ENCODE assay signal across 8 mouse cellular contexts in the genomic region with DNA sequence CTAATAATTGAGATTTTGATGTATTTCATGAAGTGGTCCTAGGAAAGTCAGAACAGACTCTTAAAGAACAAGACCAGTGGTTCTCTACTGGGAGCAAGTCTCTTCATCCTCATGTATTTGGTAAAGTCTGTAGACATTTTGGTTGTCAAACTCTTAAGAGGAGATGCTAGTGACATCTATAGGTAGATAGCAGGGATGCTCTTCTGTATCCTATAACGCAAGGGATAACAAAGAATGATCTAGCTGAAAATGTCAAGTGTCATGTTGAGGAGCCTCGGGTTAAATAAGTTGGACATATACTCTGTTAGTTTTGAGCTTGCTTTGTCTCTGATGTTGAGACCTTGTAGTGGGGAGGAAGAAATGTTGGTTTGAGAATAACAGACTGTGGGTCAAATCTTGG. TPM values are rescaled to one million over a fixed set of nuclear protein-coding genes. Genes with fewer than 3 reads are reported as not detected.
DNase-seq lines count a peak whose midpoint lies in the region; ATAC-seq and TF ChIP-seq lines count a peak whose summit lies in the region.

No protein-coding gene starts in this region.

- no peak for DNase-seq in lung, embryonic 14.5 days
- DNase-seq in lung, postnatal 10 days, result no peak
- no peak for DNase-seq in intestine, embryonic 14.5 days (ENCODE audit: low spot score)
- no peak for DNase-seq in gastrocnemius, adult 18-20 months (ENCODE audit: low spot score)
- no peak for DNase-seq in right cerebral cortex, postnatal 14 days
- DNase-seq in lung, adult 18-20 months, result no peak

- no peaks in the 10 kb centered on the region for H3K27me3 ChIP-seq in lung, embryonic 14.5 days (ENCODE audit: insufficient read depth, low read length)
- H3K27me3 ChIP-seq in intestine, embryonic 14.5 days (replicated peaks; ENCODE audit: control insufficient read depth, insufficient read depth, low read length), result no peaks in the 10 kb centered on the region
- H3K27me3 ChIP-seq in neural tube, embryonic 12.5 days (replicated peaks), result no peaks in the 10 kb centered on the region

- peak overlapping the region; percentile 100 for H3K4me3 ChIP-seq in lung, embryonic 14.5 days (ENCODE audit: low read depth, low read length)
- peak overlapping the region; percentile 87 for H3K4me3 ChIP-seq in brown adipose tissue, adult 24 weeks (ENCODE audit: insufficient read depth, low read depth, low read length)
- peak overlapping the region; percentile 93 for H3K4me3 ChIP-seq in intestine, embryonic 14.5 days (ENCODE audit: low read depth, low read length)
- H3K4me3 ChIP-seq in neural tube, embryonic 12.5 days, result peak overlapping the region; percentile 100

- H3K4me1 ChIP-seq in lung, embryonic 14.5 days (ENCODE audit: insufficient read depth), result peaks cover 19% of the 10 kb centered on the region
- peaks cover 16% of the 10 kb centered on the region for H3K4me1 ChIP-seq in brown adipose tissue, adult 24 weeks (ENCODE audit: control insufficient read depth, insufficient read depth, insufficient read length, low read length)
- peaks cover 28% of the 10 kb centered on the region for H3K4me1 ChIP-seq in intestine, embryonic 14.5 days (replicated peaks; ENCODE audit: control insufficient read depth, insufficient read depth, low read length)
- peaks cover 38% of the 10 kb centered on the region for H3K4me1 ChIP-seq in neural tube, embryonic 12.5 days

- H3K36me3 ChIP-seq in lung, embryonic 14.5 days (ENCODE audit: insufficient read depth), result peaks cover 49% of the 10 kb centered on the region
- peaks cover 49% of the 10 kb centered on the region for H3K36me3 ChIP-seq in intestine, embryonic 14.5 days (ENCODE audit: control insufficient read depth, insufficient read depth, low read length)
- peaks cover 47% of the 10 kb centered on the region for H3K36me3 ChIP-seq in neural tube, embryonic 12.5 days

- ATAC-seq in lung, embryonic 14.5 days (ENCODE audit: insufficient read depth), result no peak
- no peak for ATAC-seq in intestine, embryonic 14.5 days (replicated peaks; ENCODE audit: low FRiP score, low TSS enrichment, low read depth)
- no peak for ATAC-seq in neural tube, embryonic 12.5 days (ENCODE audit: low FRiP score, low read depth)

- no peaks in the 10 kb centered on the region for H3K9me3 ChIP-seq in lung, embryonic 14.5 days (ENCODE audit: low read depth, low read length)
- no peaks in the 10 kb centered on the region for H3K9me3 ChIP-seq in intestine, embryonic 14.5 days (ENCODE audit: control insufficient read depth, low read length)
- H3K9me3 ChIP-seq in neural tube, embryonic 12.5 days, result no peaks in the 10 kb centered on the region

- H3K27ac ChIP-seq in lung, embryonic 14.5 days (ENCODE audit: low read depth), result no peak overlapping the region
- no peak overlapping the region for H3K27ac ChIP-seq in brown adipose tissue, adult 24 weeks (replicated peaks; ENCODE audit: low read depth, low read length)
- H3K27ac ChIP-seq in intestine, embryonic 14.5 days (ENCODE audit: low read depth), result no peak overlapping the region
- no peak overlapping the region for H3K27ac ChIP-seq in neural tube, embryonic 12.5 days

- no peak for TF ChIP-seq CTCF in lung, embryonic 14.5 days (IDR thresholded peaks at IDR 0.05; ENCODE audit: low read depth)

- peak overlapping the region; percentile 99 for H3K9ac ChIP-seq in lung, embryonic 14.5 days
- peak overlapping the region; percentile 90 for H3K9ac ChIP-seq in intestine, embryonic 14.5 days (ENCODE audit: low read length)
- H3K9ac ChIP-seq in neural tube, embryonic 12.5 days, result peak overlapping the region; percentile 99

- WGBS in lung, embryonic 14.5 days, result 15% methylated on average over 2 of the region's 2 CpGs
- 14% methylated on average over 2 of the region's 2 CpGs for WGBS in intestine, embryonic 14.5 days
- 39% methylated on average over 2 of the region's 2 CpGs for WGBS in neural tube, embryonic 12.5 days

- H3K4me2 ChIP-seq in lung, embryonic 14.5 days, result peak overlapping the region; percentile 70
- H3K4me2 ChIP-seq in intestine, embryonic 14.5 days (ENCODE audit: low read length), result peak overlapping the region; percentile 66
- H3K4me2 ChIP-seq in neural tube, embryonic 12.5 days (replicated peaks), result peak overlapping the region; percentile 98

RNA-seq across cellular contexts. Expression of gene Trir, which starts 1.3 kb away (rescaled TPM):
- polyA plus RNA-seq in lung, embryonic 14.5 days (2014; fragmentation: Nextera tagmentation; extraction: Ambion mirVana), result 153 and 156 TPM in 2 replicates
- polyA plus RNA-seq in brown adipose tissue, adult 24 weeks (2012; ENCODE audit: insufficient read depth, insufficient read length, missing spikeins), result 68.4 and 68.5 TPM in 2 replicates
- polyA plus RNA-seq in intestine, embryonic 14.5 days (2014; fragmentation: Nextera tagmentation; extraction: Ambion mirVana), result 115 and 143 TPM in 2 replicates
- polyA plus RNA-seq in neural tube, embryonic 12.5 days (2016; fragmentation: Nextera tagmentation; extraction: Ambion mirVana), result 180 and 189 TPM in 2 replicates
- 10 to 100 TPM; 70.4 to 78.8 TPM for total RNA-seq in gastrocnemius, adult 18-20 months (2021)

RNA-seq across cellular contexts. Expression of gene Asna1, which starts 2.8 kb away (rescaled TPM):
- polyA plus RNA-seq in lung, embryonic 14.5 days (2014; fragmentation: Nextera tagmentation; extraction: Ambion mirVana), result 97.2 and 98.0 TPM in 2 replicates
- polyA plus RNA-seq in brown adipose tissue, adult 24 weeks (2012; ENCODE audit: insufficient read depth, insufficient read length, missing spikeins), result 113 and 117 TPM in 2 replicates
- 95.9 and 105 TPM in 2 replicates for polyA plus RNA-seq in intestine, embryonic 14.5 days (2014; fragmentation: Nextera tagmentation; extraction: Ambion mirVana)
- 144 and 150 TPM in 2 replicates for polyA plus RNA-seq in neural tube, embryonic 12.5 days (2016; fragmentation: Nextera tagmentation; extraction: Ambion mirVana)
- total RNA-seq in gastrocnemius, adult 18-20 months (2021), result 10 to 100 TPM; 53.6 to 58.0 TPM

RNA-seq across cellular contexts. Expression of gene Tnpo2, which starts 8.8 kb away (rescaled TPM):
- polyA plus RNA-seq in lung, embryonic 14.5 days (2014; fragmentation: Nextera tagmentation; extraction: Ambion mirVana), result 17.9 and 20.2 TPM in 2 replicates
- polyA plus RNA-seq in brown adipose tissue, adult 24 weeks (2012; ENCODE audit: insufficient read depth, insufficient read length, missing spikeins), result 28.4 and 33.5 TPM in 2 replicates
- 15.5 and 15.7 TPM in 2 replicates for polyA plus RNA-seq in intestine, embryonic 14.5 days (2014; fragmentation: Nextera tagmentation; extraction: Ambion mirVana)
- polyA plus RNA-seq in neural tube, embryonic 12.5 days (2016; fragmentation: Nextera tagmentation; extraction: Ambion mirVana), result 39.2 and 40.4 TPM in 2 replicates
- 10 to 100 TPM; 27.6 to 35.4 TPM for total RNA-seq in gastrocnemius, adult 18-20 months (2021)

RNA-seq across cellular contexts. Expression of gene Best2, which starts 13.6 kb away (rescaled TPM):
- polyA plus RNA-seq in lung, embryonic 14.5 days (2014; fragmentation: Nextera tagmentation; extraction: Ambion mirVana), result not detected in 2 replicates
- polyA plus RNA-seq in brown adipose tissue, adult 24 weeks (2012; ENCODE audit: insufficient read depth, insufficient read length, missing spikeins), result not detected in 2 replicates
- polyA plus RNA-seq in intestine, embryonic 14.5 days (2014; fragmentation: Nextera tagmentation; extraction: Ambion mirVana), result not detected in 2 replicates
- polyA plus RNA-seq in neural tube, embryonic 12.5 days (2016; fragmentation: Nextera tagmentation; extraction: Ambion mirVana), result not detected in 2 replicates
- not detected for total RNA-seq in gastrocnemius, adult 18-20 months (2021)

RNA-seq across cellular contexts. Expression of gene Fbxw9, which starts 31.9 kb away (rescaled TPM):
- 23.1 and 23.7 TPM in 2 replicates for polyA plus RNA-seq in lung, embryonic 14.5 days (2014; fragmentation: Nextera tagmentation; extraction: Ambion mirVana)
- 3.0 and 4.1 TPM in 2 replicates for polyA plus RNA-seq in brown adipose tissue, adult 24 weeks (2012; ENCODE audit: insufficient read depth, insufficient read length, missing spikeins)
- 26.2 and 26.9 TPM in 2 replicates for polyA plus RNA-seq in intestine, embryonic 14.5 days (2014; fragmentation: Nextera tagmentation; extraction: Ambion mirVana)
- polyA plus RNA-seq in neural tube, embryonic 12.5 days (2016; fragmentation: Nextera tagmentation; extraction: Ambion mirVana), result 38.1 and 40.5 TPM in 2 replicates
- 1 to 10 TPM; 1.8 TPM for total RNA-seq in gastrocnemius, adult 18-20 months (2021)
